Mouse (Mus musculus) C2C12 (cell line): ENCODE results near the gene Sycp1.

Source experiments
- CEBPB ChIP-seq: IDR thresholded peaks from one replicate; pipeline ENCODE4 v1.6.1; 2011; ENCODE audit warnings: low read depth, mild to moderate bottlenecking, control low read depth, moderate library complexity
- CTCF ChIP-seq: IDR thresholded peaks from one replicate; pipeline ENCODE4 v1.5.1; 2011; ENCODE audit not compliant: control insufficient read depth, insufficient read depth, insufficient read length
- FOSL1 ChIP-seq: IDR thresholded peaks from one replicate; pipeline ENCODE4 v1.8.0; 2011; ENCODE audit warnings: mild to moderate bottlenecking, low read length; ENCODE audit not compliant: poor library complexity, insufficient read depth, severe bottlenecking
- MAX ChIP-seq: IDR thresholded peaks from one replicate; pipeline ENCODE4 v1.6.1; 2011; ENCODE audit warnings: mild to moderate bottlenecking, control low read depth
- USF1 ChIP-seq: IDR thresholded peaks from one replicate; pipeline ENCODE4 v1.6.1; 2011; ENCODE audit warnings: low read depth, mild to moderate bottlenecking, control low read depth, moderate library complexity

DNA sequence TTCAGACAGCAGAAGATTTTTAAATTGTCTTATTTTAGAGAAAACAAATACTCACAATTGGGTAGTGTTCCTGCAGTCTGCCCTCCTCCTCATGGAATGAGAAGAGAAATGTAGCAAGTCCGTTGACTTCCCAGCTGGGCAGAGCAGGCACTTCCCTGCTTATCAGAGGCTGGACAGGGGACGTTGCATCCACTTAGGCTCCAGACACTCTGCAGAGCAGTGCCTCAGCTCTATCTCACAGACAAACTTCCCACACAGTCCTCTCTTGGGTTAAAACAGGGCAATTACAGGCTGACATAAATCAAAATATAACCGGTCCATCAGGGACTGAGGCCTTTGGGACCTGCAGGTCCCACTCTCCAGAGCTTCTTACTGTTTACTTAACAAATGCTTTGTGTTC lies 28.1 kb upstream of the Sycp1 start, which contains the start of gene Nr1h5:
- TF ChIP-seq CTCF (no peak), FOSL1 (no peak), CEBPB (no peak), USF1 (no peak), MAX (no peak)
